Mouse (Mus musculus): ENCODE measurements around the gene P2rx1. TPM values are rescaled to one million over a fixed set of nuclear protein-coding genes. Genes with fewer than 3 reads are reported as not detected.
A peak's percentile ranks its signal among the peaks of the same experiment; 100 is the strongest.

The P2rx1 gene
- polyA plus RNA-seq, 1 experiment from 2014 or later, result 0.30 TPM

DNA sequence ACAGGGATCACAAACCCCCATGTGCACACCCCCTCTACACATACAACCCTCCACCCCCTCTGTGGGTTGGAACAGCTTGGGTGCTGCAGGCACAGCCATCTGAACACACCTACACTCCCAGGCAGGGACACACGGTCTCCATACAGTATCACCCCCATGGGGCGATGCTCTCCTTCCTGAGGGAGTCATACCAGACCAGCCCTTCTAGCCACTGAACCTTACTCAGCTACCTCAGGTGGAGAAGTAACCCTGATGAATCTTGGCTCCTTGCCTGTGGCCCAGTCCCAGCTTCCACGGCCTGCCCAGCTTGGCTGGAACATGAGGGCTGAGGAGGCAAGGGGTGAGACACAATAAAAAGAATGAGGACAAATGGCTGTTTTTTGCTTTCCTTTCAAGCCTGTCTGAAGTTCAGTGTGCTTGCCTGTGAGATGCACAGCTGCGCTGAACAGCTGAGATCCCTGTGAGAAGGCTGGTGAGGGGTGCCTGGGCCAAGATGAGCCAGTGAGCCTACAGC lies 16.0 kb downstream of the P2rx1 start:
- H3K4me1 ChIP-seq (ENCODE audit: control insufficient read depth, insufficient read depth, low read length), result peaks cover 6% of the 10 kb centered on the region; the same call in 1 of the 2 replicates
- no peak overlapping the region for H3K4me3 ChIP-seq (ENCODE audit: low read depth, low read length)
- no peak overlapping the region for H3K27ac ChIP-seq (ENCODE audit: low read length)
- H3K9me3 ChIP-seq (replicated peaks; ENCODE audit: control insufficient read depth, low read length, poor library complexity, severe bottlenecking), result no peaks in the 10 kb centered on the region
- H3K4me2 ChIP-seq (ENCODE audit: low read length), result no peak overlapping the region
- no peaks in the 10 kb centered on the region for H3K27me3 ChIP-seq (ENCODE audit: control insufficient read depth, insufficient read depth, low read depth, low read length)
- no peak for ATAC-seq
- 88% methylated on average over 4 of the region's 4 CpGs for WGBS
- H3K9ac ChIP-seq (ENCODE audit: low read depth, low read length), result no peak overlapping the region
- H3K36me3 ChIP-seq (ENCODE audit: control insufficient read depth, insufficient read depth, low read length), result no peaks in the 10 kb centered on the region

DNA sequence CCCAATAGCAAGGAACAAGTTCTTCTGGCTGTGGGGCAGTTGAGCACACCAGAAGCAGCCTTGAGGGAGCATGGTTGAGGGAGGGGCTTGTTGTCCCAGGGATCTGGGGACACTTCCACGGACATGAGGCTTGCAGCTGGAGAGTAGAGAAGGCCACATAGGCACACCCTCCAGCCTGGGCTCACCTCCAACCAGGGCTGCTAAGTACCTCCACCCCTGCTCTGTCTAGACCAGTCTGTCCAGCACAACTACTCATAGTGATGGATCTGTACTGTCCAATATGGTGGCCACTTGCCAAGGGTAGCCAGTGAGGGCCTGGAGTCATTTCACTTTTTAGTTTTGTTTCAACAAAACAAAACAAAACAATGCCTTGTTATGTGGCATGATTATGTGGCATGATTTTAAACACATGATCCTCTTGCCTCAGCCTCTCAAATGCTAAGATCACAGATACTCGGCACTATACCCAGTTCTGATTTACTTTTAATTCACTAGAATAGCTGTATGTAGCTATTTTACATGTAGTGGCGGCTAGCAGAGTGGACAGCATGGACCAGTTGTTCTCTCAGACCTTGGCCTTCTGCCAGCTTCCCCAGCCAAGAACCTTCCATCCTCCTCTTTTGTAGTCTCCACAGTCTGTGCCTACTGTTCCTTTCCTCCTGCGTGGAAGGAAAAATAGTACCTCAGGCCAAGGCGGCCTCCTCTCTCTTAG lies 16.6 kb downstream of the P2rx1 start:
- Histone ChIP-seq H3K9me3 (replicated peaks; ENCODE audit: control insufficient read depth, low read length, poor library complexity, severe bottlenecking) (no peaks in the 10 kb centered on the region), H3K27ac (ENCODE audit: low read length) (no peak overlapping the region), H3K4me1 (ENCODE audit: control insufficient read depth, insufficient read depth, low read length) (peaks cover 13% of the 10 kb centered on the region; the same call in 1 of the 2 replicates), H3K4me3 (ENCODE audit: low read depth, low read length) (no peak overlapping the region), H3K9ac (ENCODE audit: low read depth, low read length) (no peak overlapping the region), H3K4me2 (ENCODE audit: low read length) (no peak overlapping the region), H3K27me3 (ENCODE audit: control insufficient read depth, insufficient read depth, low read depth, low read length) (no peaks in the 10 kb centered on the region), H3K36me3 (ENCODE audit: control insufficient read depth, insufficient read depth, low read length) (no peaks in the 10 kb centered on the region)
- ATAC-seq, result no peak
- 71% methylated on average over 5 of the region's 5 CpGs for WGBS

DNA sequence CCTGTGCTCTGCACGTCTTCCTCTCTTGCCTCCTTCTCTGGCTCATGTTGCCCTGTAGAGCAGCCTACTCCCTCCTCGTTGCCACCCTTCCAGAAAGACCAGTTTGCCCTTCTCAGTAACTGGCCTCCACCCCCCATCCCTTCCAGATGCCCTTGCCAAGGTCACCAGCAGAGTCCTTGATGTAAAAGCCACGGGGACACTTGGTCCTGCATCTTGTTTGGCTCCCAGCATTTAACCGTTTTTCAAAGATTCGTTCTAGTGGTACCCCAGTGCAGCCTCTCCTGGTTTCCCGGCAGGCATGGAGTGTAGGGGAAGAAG lies 17.2 kb downstream of the P2rx1 start:
- ATAC-seq, result no peak
- Histone ChIP-seq H3K9me3 (replicated peaks; ENCODE audit: control insufficient read depth, low read length, poor library complexity, severe bottlenecking) (no peaks in the 10 kb centered on the region), H3K27ac (ENCODE audit: low read length) (no peak overlapping the region)

DNA sequence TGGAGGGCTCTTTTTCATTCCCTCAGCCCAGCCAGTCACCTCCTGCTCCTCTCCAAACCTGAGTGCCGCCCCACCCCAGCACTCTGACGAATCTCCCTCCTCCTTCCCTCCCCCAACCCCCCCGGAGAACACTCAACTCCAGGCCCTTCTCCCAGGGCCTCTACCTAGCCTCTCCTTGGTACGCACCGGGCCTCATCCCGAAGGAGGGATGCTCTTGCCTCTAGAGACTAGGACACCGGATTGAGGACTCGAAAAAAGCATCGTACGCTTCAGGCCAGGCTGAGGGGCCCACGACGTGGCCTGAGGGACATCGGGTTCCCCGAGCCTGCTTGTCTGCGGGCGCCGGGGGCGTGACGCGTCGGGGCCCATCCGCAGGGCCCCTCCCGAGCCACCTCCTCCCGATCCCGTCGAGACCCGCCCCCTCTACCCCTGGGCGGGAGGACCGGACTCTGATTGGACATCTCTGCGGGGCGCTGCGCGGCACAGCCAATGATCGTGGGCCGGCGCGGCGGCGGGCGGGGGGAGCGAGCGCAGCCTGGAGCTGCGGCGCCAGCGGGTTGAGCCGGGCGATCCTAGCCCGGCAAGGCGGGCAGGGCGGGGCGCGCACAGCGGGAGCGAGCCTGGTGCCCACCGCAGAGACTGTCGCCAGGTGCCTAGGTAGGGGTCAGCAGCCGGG lies 19.7 kb downstream of the P2rx1 start, which contains the start of gene Camkk1:
Gene Camkk1, plus strand, starts transcription at position 538 of the 676 bp plus-strand sequence.
- H3K4me1 ChIP-seq (ENCODE audit: control insufficient read depth, insufficient read depth, low read length), result peaks cover 13% of the 10 kb centered on the region; the same call in 1 of the 2 replicates
- peak within 1 kb of the TSS; percentile 74 for H3K27ac ChIP-seq (ENCODE audit: low read length)
- H3K4me3 ChIP-seq (ENCODE audit: low read depth, low read length), result peak within 1 kb of the TSS; percentile 78
- peak within 1 kb of the TSS; percentile 81 for H3K9ac ChIP-seq (ENCODE audit: low read depth, low read length)
- peak within 1 kb of the TSS; percentile 87 for H3K4me2 ChIP-seq (ENCODE audit: low read length)
- peak; percentile 95 for ATAC-seq
- H3K36me3 ChIP-seq (ENCODE audit: control insufficient read depth, insufficient read depth, low read length), result no peaks in the 10 kb centered on the region
- no peaks in the 10 kb centered on the region for H3K9me3 ChIP-seq (replicated peaks; ENCODE audit: control insufficient read depth, low read length, poor library complexity, severe bottlenecking)
- no peaks in the 10 kb centered on the region for H3K27me3 ChIP-seq (ENCODE audit: control insufficient read depth, insufficient read depth, low read depth, low read length)
- WGBS, result under 1% methylated on average over 44 of the region's 57 CpGs

More for the DNA sequence above, 17.2 kb downstream of the P2rx1 start:
- H3K4me1 ChIP-seq (ENCODE audit: control insufficient read depth, insufficient read depth, low read length), result peaks cover 13% of the 10 kb centered on the region; the same call in 1 of the 2 replicates
- no peak overlapping the region for H3K9ac ChIP-seq (ENCODE audit: low read depth, low read length)
- H3K4me3 ChIP-seq (ENCODE audit: low read depth, low read length), result no peak overlapping the region
- 63% methylated on average over 6 of the region's 6 CpGs for WGBS
- H3K4me2 ChIP-seq (ENCODE audit: low read length), result no peak overlapping the region
- no peaks in the 10 kb centered on the region for H3K27me3 ChIP-seq (ENCODE audit: control insufficient read depth, insufficient read depth, low read depth, low read length)
- H3K36me3 ChIP-seq (ENCODE audit: control insufficient read depth, insufficient read depth, low read length), result no peaks in the 10 kb centered on the region

DNA sequence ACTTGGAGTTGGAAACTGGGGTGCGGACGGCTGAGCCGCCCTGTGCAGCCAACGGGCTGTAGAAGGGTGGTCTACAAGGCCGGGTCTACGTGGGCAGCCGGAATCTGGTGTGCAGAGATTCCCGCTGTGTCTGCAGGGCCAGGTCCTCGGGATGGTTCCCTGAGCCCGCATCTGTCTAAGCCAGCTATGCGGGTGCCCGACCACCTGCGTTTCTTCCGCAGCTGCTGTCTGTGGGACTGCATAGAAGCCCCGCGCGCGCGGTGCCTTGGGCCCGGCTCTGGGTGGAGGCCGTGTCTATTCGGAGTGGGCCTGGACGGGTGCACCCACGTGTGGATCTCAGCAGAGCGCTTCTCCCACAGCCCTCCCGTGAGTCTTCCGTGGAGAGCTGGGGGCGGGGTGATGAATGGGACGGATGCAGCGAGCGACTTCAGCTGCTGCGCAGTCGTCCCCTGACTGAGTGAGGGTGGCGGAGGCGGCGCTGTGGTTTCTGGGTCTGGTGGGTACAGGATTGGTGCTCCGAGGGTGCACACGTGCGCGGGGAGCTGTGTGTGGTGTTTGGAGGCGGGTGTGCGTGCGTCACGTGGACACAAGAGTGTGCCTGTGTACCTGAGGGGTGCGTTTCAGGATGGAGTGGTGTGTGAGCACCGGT lies 20.4 kb downstream of the P2rx1 start:
- Histone ChIP-seq H3K36me3 (ENCODE audit: control insufficient read depth, insufficient read depth, low read length) (no peaks in the 10 kb centered on the region), H3K27ac (ENCODE audit: low read length) (peak overlapping the region; percentile 74), H3K4me1 (ENCODE audit: control insufficient read depth, insufficient read depth, low read length) (peaks cover 13% of the 10 kb centered on the region; the same call in 1 of the 2 replicates), H3K9ac (ENCODE audit: low read depth, low read length) (peak overlapping the region; percentile 81), H3K27me3 (ENCODE audit: control insufficient read depth, insufficient read depth, low read depth, low read length) (no peaks in the 10 kb centered on the region), H3K9me3 (replicated peaks; ENCODE audit: control insufficient read depth, low read length, poor library complexity, severe bottlenecking) (no peaks in the 10 kb centered on the region), H3K4me3 (ENCODE audit: low read depth, low read length) (peak overlapping the region; percentile 78), H3K4me2 (ENCODE audit: low read length) (peak overlapping the region; percentile 87)
- ATAC-seq, result peak; percentile 79
- under 1% methylated on average over 46 of the region's 46 CpGs for WGBS

DNA sequence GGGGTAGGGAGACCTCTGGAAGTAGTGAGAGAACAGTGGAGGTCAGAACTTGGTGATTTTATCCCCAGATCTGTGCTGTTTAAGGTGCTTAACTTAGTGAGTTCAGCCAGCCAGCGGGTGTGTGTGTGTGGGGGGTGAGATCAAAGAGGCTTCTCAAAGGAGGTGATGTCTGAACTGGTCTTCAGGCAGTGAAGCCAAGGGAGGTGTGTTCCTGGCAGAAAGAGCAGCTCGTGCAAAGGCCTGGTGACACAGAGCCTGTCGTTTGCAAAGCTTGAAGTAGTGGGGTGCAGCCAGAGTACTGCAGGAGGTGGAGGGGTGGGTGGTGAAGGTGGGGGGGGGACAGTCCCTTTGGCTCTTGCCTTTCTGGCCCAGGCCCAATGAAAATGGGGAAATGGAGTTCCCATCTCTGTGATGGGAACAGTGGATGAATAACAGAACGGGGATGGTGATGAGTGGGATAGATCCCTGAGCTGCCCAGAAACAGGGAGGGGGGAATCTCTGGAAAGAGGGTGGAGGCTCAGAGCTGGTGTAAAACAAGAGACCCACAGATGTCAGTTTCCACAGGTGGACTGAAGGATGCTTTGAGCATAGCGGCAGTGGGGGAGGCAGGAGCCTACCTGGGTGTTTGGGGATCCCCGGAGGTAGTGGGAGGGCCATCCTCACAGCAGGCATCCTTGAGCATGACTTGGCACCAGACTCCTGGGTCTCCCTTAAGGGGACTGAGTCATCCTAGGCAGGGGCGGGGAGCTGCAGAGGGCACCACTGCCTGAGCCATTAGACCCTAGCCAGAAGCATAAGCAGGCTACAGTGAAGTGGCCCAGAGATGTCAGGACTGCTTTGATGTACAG lies 22.3 kb downstream of the P2rx1 start:
- H3K27ac ChIP-seq (ENCODE audit: low read length), result no peak overlapping the region
- H3K27me3 ChIP-seq (ENCODE audit: control insufficient read depth, insufficient read depth, low read depth, low read length), result no peaks in the 10 kb centered on the region
- H3K4me2 ChIP-seq (ENCODE audit: low read length), result no peak overlapping the region
- no peak for ATAC-seq
- no peak overlapping the region for H3K4me3 ChIP-seq (ENCODE audit: low read depth, low read length)
- H3K36me3 ChIP-seq (ENCODE audit: control insufficient read depth, insufficient read depth, low read length), result peaks cover 6% of the 10 kb centered on the region; the same call in 1 of the 2 replicates
- 0 out of 2 replicates have a peak overlapping the region, but pooled peaks have one; percentile 15 for H3K9ac ChIP-seq (ENCODE audit: low read depth, low read length)
- H3K9me3 ChIP-seq (replicated peaks; ENCODE audit: control insufficient read depth, low read length, poor library complexity, severe bottlenecking), result no peaks in the 10 kb centered on the region
- peaks cover 13% of the 10 kb centered on the region; the same call in 1 of the 2 replicates for H3K4me1 ChIP-seq (ENCODE audit: control insufficient read depth, insufficient read depth, low read length)
- 60% methylated on average over 7 of the region's 7 CpGs for WGBS

DNA sequence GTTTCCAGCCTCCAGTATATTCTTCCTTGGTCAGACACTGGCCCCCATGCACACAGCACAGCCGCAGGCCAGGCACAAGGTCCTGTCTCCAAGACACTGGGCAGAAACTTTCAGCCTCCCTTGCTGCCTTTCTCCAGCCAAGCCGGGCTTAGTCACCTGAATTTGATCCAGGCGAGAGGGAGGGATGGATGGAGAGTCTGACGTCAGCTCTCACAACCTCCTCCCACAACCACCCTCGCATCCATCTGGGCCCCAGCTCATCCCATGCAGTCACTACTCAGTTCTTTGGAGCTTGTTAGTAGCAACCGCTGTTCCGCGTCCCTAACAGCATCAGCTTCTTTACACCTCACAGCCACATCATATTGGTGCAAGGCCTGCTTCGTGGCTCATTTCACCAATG lies 24.2 kb downstream of the P2rx1 start:
- WGBS, result 47% methylated on average over 9 of the region's 9 CpGs
- Histone ChIP-seq H3K4me3 (ENCODE audit: low read depth, low read length) (no peak overlapping the region), H3K9ac (ENCODE audit: low read depth, low read length) (no peak overlapping the region), H3K4me2 (ENCODE audit: low read length) (no peak overlapping the region), H3K27ac (ENCODE audit: low read length) (no peak overlapping the region), H3K9me3 (replicated peaks; ENCODE audit: control insufficient read depth, low read length, poor library complexity, severe bottlenecking) (no peaks in the 10 kb centered on the region), H3K27me3 (ENCODE audit: control insufficient read depth, insufficient read depth, low read depth, low read length) (no peaks in the 10 kb centered on the region), H3K36me3 (ENCODE audit: control insufficient read depth, insufficient read depth, low read length) (peaks cover 8% of the 10 kb centered on the region), H3K4me1 (ENCODE audit: control insufficient read depth, insufficient read depth, low read length) (peaks cover 12% of the 10 kb centered on the region; the same call in 1 of the 2 replicates)
- no peak for ATAC-seq

DNA sequence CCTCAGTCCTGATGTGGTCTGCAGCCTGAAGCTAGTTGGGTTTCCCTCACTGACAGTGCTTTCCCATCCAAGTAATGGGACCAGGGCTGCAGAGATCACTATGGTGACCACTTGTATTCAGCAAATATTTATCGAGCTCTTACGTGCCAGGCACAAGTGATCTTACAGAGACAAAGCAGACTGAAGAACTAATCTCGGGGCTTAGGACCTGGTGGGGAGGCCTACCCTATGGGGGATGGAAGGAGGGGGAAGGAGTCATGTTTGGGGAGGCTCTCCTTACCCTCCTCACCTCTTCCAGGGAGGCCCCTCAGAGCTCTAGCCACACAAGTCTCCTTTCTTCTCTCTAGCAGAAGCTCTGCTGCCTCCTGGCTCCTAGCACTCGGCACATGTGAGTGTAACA lies 24.9 kb downstream of the P2rx1 start:
- no peak overlapping the region for H3K4me2 ChIP-seq (ENCODE audit: low read length)
- no peaks in the 10 kb centered on the region for H3K9me3 ChIP-seq (replicated peaks; ENCODE audit: control insufficient read depth, low read length, poor library complexity, severe bottlenecking)
- H3K9ac ChIP-seq (ENCODE audit: low read depth, low read length), result peak overlapping the region; percentile 10; the same call in 1 of the 2 replicates
- H3K4me3 ChIP-seq (ENCODE audit: low read depth, low read length), result no peak overlapping the region
- no peak for ATAC-seq
- H3K4me1 ChIP-seq (ENCODE audit: control insufficient read depth, insufficient read depth, low read length), result peaks cover 8% of the 10 kb centered on the region; the same call in 1 of the 2 replicates
- 21% methylated on average over 4 of the region's 4 CpGs for WGBS
- H3K36me3 ChIP-seq (ENCODE audit: control insufficient read depth, insufficient read depth, low read length), result peaks cover 11% of the 10 kb centered on the region
- no peak overlapping the region for H3K27ac ChIP-seq (ENCODE audit: low read length)
- no peaks in the 10 kb centered on the region for H3K27me3 ChIP-seq (ENCODE audit: control insufficient read depth, insufficient read depth, low read depth, low read length)

Data from midbrain, embryonic 16.5 days (tissue).